Mouse (Mus musculus) megakaryocyte, adult 5-6 weeks (primary cell): ENCODE measurements around the gene Gm28048. TPM values are rescaled to one million over a fixed set of nuclear protein-coding genes. Genes with fewer than 3 reads are reported as not detected.

Experiments used
- ATAC-seq: 2 replicates; pipeline ENCODE4 v1.8.0; 2016; ENCODE audit warnings: mild to moderate bottlenecking, inconsistent platforms; ENCODE audit not compliant: poor library complexity, severe bottlenecking
- total RNA-seq, 2 experiments: library from RNA; stranded (forward) in 1 of 2; stranded (reverse) in 1 of 2; fragments of 153-499, 151-499 nt in 1 of 2; fragments of 221-1000, 200-1000 nt in 1 of 2; gene quantifications; 2 replicates each; pipeline versions ENCODE4 v1.2.3 to v1.2.4; 2015 to 2017

Gene Gm28048
- total RNA-seq, 2 experiments from 2014 or later: 31.5 to 62.6 TPM

- ATAC-seq: no peak
Observed at GRCm38 (mm10) chr11:22846093-22846835, 135.6 kb downstream of the Gm28048 start.

- ATAC-seq: no peak
Observed at GRCm38 (mm10) chr11:22844754-22845718, 136.9 kb downstream of the Gm28048 start.

- ATAC-seq: no peak
Observed at GRCm38 (mm10) chr11:22839456-22839855, 142.4 kb downstream of the Gm28048 start.

GRCm38 (mm10) chr11:22838361-22838760, 143.5 kb downstream of the Gm28048 start:
- ATAC-seq: no peak

GRCm38 (mm10) chr11:22836269-22836668, 145.6 kb downstream of the Gm28048 start:
- peak; percentile 14; the same call in 1 of the 2 replicates for ATAC-seq

- ATAC-seq: no peak
Observed at GRCm38 (mm10) chr11:22832600-22832999, 149.3 kb downstream of the Gm28048 start.

GRCm38 (mm10) chr11:22831916-22832315, 150.0 kb downstream of the Gm28048 start:
- no peak for ATAC-seq

GRCm38 (mm10) chr11:22830684-22831083, 151.2 kb downstream of the Gm28048 start:
- peak; percentile 55 for ATAC-seq

- no peak for ATAC-seq
Observed at GRCm38 (mm10) chr11:22830179-22830611, 151.7 kb downstream of the Gm28048 start.

- ATAC-seq: no peak
Observed at GRCm38 (mm10) chr11:22828988-22829632, 152.8 kb downstream of the Gm28048 start.

- no peak for ATAC-seq
Observed at GRCm38 (mm10) chr11:22827514-22828080, 154.3 kb downstream of the Gm28048 start.

- no peak for ATAC-seq
Observed at GRCm38 (mm10) chr11:22826665-22827064, 155.2 kb downstream of the Gm28048 start.

GRCm38 (mm10) chr11:22826051-22826450, 155.8 kb downstream of the Gm28048 start:
- no peak for ATAC-seq

- ATAC-seq: no peak
Observed at GRCm38 (mm10) chr11:22825548-22825947, 156.3 kb downstream of the Gm28048 start.

- ATAC-seq: no peak
Observed at GRCm38 (mm10) chr11:22824049-22824705, 157.7 kb downstream of the Gm28048 start.

GRCm38 (mm10) chr11:22821243-22821642, 160.6 kb downstream of the Gm28048 start:
- no peak for ATAC-seq

GRCm38 (mm10) chr11:22818371-22818770, 163.5 kb downstream of the Gm28048 start:
- peak; percentile 44 for ATAC-seq

GRCm38 (mm10) chr11:22815877-22816276, 166.0 kb downstream of the Gm28048 start:
- no peak for ATAC-seq

- peak; percentile 55 for ATAC-seq
Observed at GRCm38 (mm10) chr11:22815143-22815542, 166.7 kb downstream of the Gm28048 start.
